Mouse (Mus musculus): ENCODE measurements around the gene Paics. TPM values are rescaled to one million over a fixed set of nuclear protein-coding genes. Genes with fewer than 3 reads are reported as not detected.

Gene Paics
- polyA plus RNA-seq, 2 experiments, result 78.7 to 172 TPM

GRCm38 (mm10) chr5:76975736-76976135, 24.6 kb downstream of the Paics start:
- no peak for ATAC-seq (ENCODE audit: insufficient read depth)
- H3K4me3 ChIP-seq (ENCODE audit: insufficient read depth in 1 of 2, low read depth in 2 of 2, low read length in 2 of 2), result peak overlapping the region; percentile 86 to 99; a peak in 3 of 4 replicates
- peak overlapping the region; percentile 92 for H3K4me2 ChIP-seq (ENCODE audit: low read depth)
- WGBS (ENCODE audit: insufficient replicate concordance), result 73% methylated on average over 8 of the region's 8 CpGs
- TF ChIP-seq EP300 (IDR thresholded peaks at IDR 0.05; ENCODE audit: low read depth) (no peak), CTCF (IDR thresholded peaks at IDR 0.05; ENCODE audit: low read depth) (no peak)
- H3K27me3 ChIP-seq (ENCODE audit: control insufficient read depth, insufficient read depth, low read length), result no peaks in the 10 kb centered on the region
- no peaks in the 10 kb centered on the region for H3K9me3 ChIP-seq (ENCODE audit: control insufficient read depth, low read length)
- peak overlapping the region; percentile 62; the same call in 1 of the 2 replicates for H3K27ac ChIP-seq
- peaks cover 32% of the 10 kb centered on the region for H3K36me3 ChIP-seq (replicated peaks; ENCODE audit: control insufficient read depth, insufficient read depth, low read depth)
- peak overlapping the region; percentile 94 for H3K9ac ChIP-seq (replicated peaks)
- DNase-seq (ENCODE audit: low read depth in 3 of 3, low spot score in 3 of 3), result no peak
- H3K4me1 ChIP-seq (replicated peaks; ENCODE audit: control insufficient read depth in 2 of 2, insufficient read depth in 2 of 2, low read length in 1 of 2), result peaks cover 10% of the 10 kb centered on the region in 2 experiments; a peak in 3 of 4 replicates

- H3K9me3 ChIP-seq (ENCODE audit: control insufficient read depth, low read length), result no peaks in the 10 kb centered on the region
- WGBS (ENCODE audit: insufficient replicate concordance), result 78% methylated on average over 11 of the region's 11 CpGs
- no peak for ATAC-seq (ENCODE audit: insufficient read depth)
- H3K27me3 ChIP-seq (ENCODE audit: control insufficient read depth, insufficient read depth, low read length), result no peaks in the 10 kb centered on the region
- H3K4me1 ChIP-seq (replicated peaks; ENCODE audit: control insufficient read depth in 2 of 2, insufficient read depth in 2 of 2, low read length in 1 of 2), result no peaks in the 10 kb centered on the region
- no peak for DNase-seq (ENCODE audit: low read depth in 3 of 3, low spot score in 3 of 3)
- no peak overlapping the region for H3K9ac ChIP-seq (replicated peaks)
- H3K27ac ChIP-seq, result no peak overlapping the region
- TF ChIP-seq EP300 (IDR thresholded peaks at IDR 0.05; ENCODE audit: low read depth) (no peak), CTCF (IDR thresholded peaks at IDR 0.05; ENCODE audit: low read depth) (peak; percentile 37; the same call in 1 of the 2 replicates)
- H3K4me2 ChIP-seq (ENCODE audit: low read depth), result no peak overlapping the region
- no peak overlapping the region for H3K4me3 ChIP-seq (ENCODE audit: insufficient read depth in 1 of 2, low read depth in 2 of 2, low read length in 2 of 2)
- peaks cover 56% of the 10 kb centered on the region for H3K36me3 ChIP-seq (replicated peaks; ENCODE audit: control insufficient read depth, insufficient read depth, low read depth)
Measured at GRCm38 (mm10) chr5:76984015-76984414, 32.9 kb downstream of the Paics start.

GRCm38 (mm10) chr5:76990789-76991188, 39.7 kb downstream of the Paics start:
- Histone ChIP-seq H3K27me3 (ENCODE audit: control insufficient read depth, insufficient read depth, low read length) (no peaks in the 10 kb centered on the region), H3K4me2 (ENCODE audit: low read depth) (0 out of 2 replicates have a peak overlapping the region, but pooled peaks have one; percentile 0), H3K9me3 (ENCODE audit: control insufficient read depth, low read length) (no peaks in the 10 kb centered on the region), H3K9ac (replicated peaks) (peak overlapping the region; percentile 41; the same call in 1 of the 2 replicates), H3K27ac (peak overlapping the region; percentile 57), H3K4me1 (replicated peaks; ENCODE audit: control insufficient read depth in 2 of 2, insufficient read depth in 2 of 2, low read length in 1 of 2) (peaks cover 19 to 26% of the 10 kb centered on the region in 2 experiments), H3K4me3 (ENCODE audit: insufficient read depth in 1 of 2, low read depth in 2 of 2, low read length in 2 of 2) (no peak overlapping the region), H3K36me3 (replicated peaks; ENCODE audit: control insufficient read depth, insufficient read depth, low read depth) (peaks cover 57% of the 10 kb centered on the region)
- ATAC-seq (ENCODE audit: insufficient read depth), result peak; percentile 61
- 25% methylated on average over 3 of the region's 3 CpGs for WGBS (ENCODE audit: insufficient replicate concordance)
- DNase-seq (ENCODE audit: low read depth in 3 of 3, low spot score in 3 of 3), result peak; percentile 43 to 51 (median 50)
- TF ChIP-seq EP300 (IDR thresholded peaks at IDR 0.05; ENCODE audit: low read depth), result peak; percentile 65
- TF ChIP-seq CTCF (IDR thresholded peaks at IDR 0.05; ENCODE audit: low read depth), result no peak

GRCm38 (mm10) chr5:76993174-76993814, 42.2 kb downstream of the Paics start:
- Histone ChIP-seq H3K36me3 (replicated peaks; ENCODE audit: control insufficient read depth, insufficient read depth, low read depth) (peaks cover 55% of the 10 kb centered on the region), H3K4me3 (ENCODE audit: insufficient read depth in 1 of 2, low read depth in 2 of 2, low read length in 2 of 2) (no peak overlapping the region), H3K27ac (peak overlapping the region; percentile 52), H3K27me3 (ENCODE audit: control insufficient read depth, insufficient read depth, low read length) (no peaks in the 10 kb centered on the region), H3K9ac (replicated peaks) (peak overlapping the region; percentile 21), H3K4me1 (replicated peaks; ENCODE audit: control insufficient read depth in 2 of 2, insufficient read depth in 2 of 2, low read length in 1 of 2) (peaks cover 19 to 26% of the 10 kb centered on the region in 2 experiments), H3K4me2 (ENCODE audit: low read depth) (peak overlapping the region; percentile 35), H3K9me3 (ENCODE audit: control insufficient read depth, low read length) (no peaks in the 10 kb centered on the region)
- WGBS (ENCODE audit: insufficient replicate concordance), result 42% methylated on average over 5 of the region's 5 CpGs
- DNase-seq (ENCODE audit: low read depth in 3 of 3, low spot score in 3 of 3) (peak; percentile 59 to 64 (median 60)), ATAC-seq (ENCODE audit: insufficient read depth) (peak; percentile 92)
- TF ChIP-seq CTCF (IDR thresholded peaks at IDR 0.05; ENCODE audit: low read depth) (no peak), EP300 (IDR thresholded peaks at IDR 0.05; ENCODE audit: low read depth) (peak; percentile 75)

GRCm38 (mm10) chr5:76998416-76998815, 47.3 kb downstream of the Paics start:
- Histone ChIP-seq H3K4me2 (ENCODE audit: low read depth) (no peak overlapping the region), H3K27ac (no peak overlapping the region), H3K27me3 (ENCODE audit: control insufficient read depth, insufficient read depth, low read length) (no peaks in the 10 kb centered on the region), H3K9ac (replicated peaks) (no peak overlapping the region), H3K4me3 (ENCODE audit: insufficient read depth in 1 of 2, low read depth in 2 of 2, low read length in 2 of 2) (no peak overlapping the region), H3K9me3 (ENCODE audit: control insufficient read depth, low read length) (no peaks in the 10 kb centered on the region), H3K4me1 (replicated peaks; ENCODE audit: control insufficient read depth in 2 of 2, insufficient read depth in 2 of 2, low read length in 1 of 2) (peaks cover 2% of the 10 kb centered on the region in 2 experiments), H3K36me3 (replicated peaks; ENCODE audit: control insufficient read depth, insufficient read depth, low read depth) (peaks cover 45% of the 10 kb centered on the region)
- WGBS (ENCODE audit: insufficient replicate concordance), result 74% methylated on average over 5 of the region's 5 CpGs
- no peak for DNase-seq (ENCODE audit: low read depth in 3 of 3, low spot score in 3 of 3)
- peak; percentile 43 for TF ChIP-seq CTCF (IDR thresholded peaks at IDR 0.05; ENCODE audit: low read depth)
- no peak for TF ChIP-seq EP300 (IDR thresholded peaks at IDR 0.05; ENCODE audit: low read depth)
- ATAC-seq (ENCODE audit: insufficient read depth), result no peak
